Mouse (Mus musculus) MEL (cell line): ENCODE results near the gene Fbxl22. TPM values are rescaled to one million over a fixed set of nuclear protein-coding genes. Genes with fewer than 3 reads are reported as not detected.

Source experiments
- DNase-seq: peaks from one replicate; pipeline ENCODE4 v3.0.0; 2011; ENCODE audit warnings: low read depth, low spot score
- H3K27ac ChIP-seq: 2 replicates; pipeline ENCODE4 v1.5.1; 2012; ENCODE audit warnings: low read depth, mild to moderate bottlenecking, control low read depth, low read length, moderate library complexity; ENCODE audit not compliant: control insufficient read depth
- H3K27me3 ChIP-seq, 2 experiments: fragments of 150-350 bp in 1 of 2; sonication (generic) in 1 of 2; 2 replicates each; pipeline ENCODE4 v1.6.1; 2012; ENCODE audit warnings: low read length in 2 of 2, mild to moderate bottlenecking in 2 of 2, improper control_type of control experiment in 1 of 2, moderate library complexity in 1 of 2; ENCODE audit not compliant: insufficient read depth in 2 of 2, control insufficient read depth in 1 of 2
- H3K36me3 ChIP-seq, 2 experiments: 2 replicates each; pipeline ENCODE4 v1.6.1; 2012 to 2014; ENCODE audit warnings: low read length in 2 of 2, improper control_type of control experiment in 1 of 2, inconsistent platforms in 1 of 2, mild to moderate bottlenecking in 1 of 2; ENCODE audit not compliant: insufficient read depth in 2 of 2, control insufficient read depth in 1 of 2
- H3K4me1 ChIP-seq, 2 experiments: fragments of 150-350 bp in 1 of 2; sonication (generic) in 1 of 2; 2 replicates each; pipeline ENCODE4 v1.6.1; 2012; ENCODE audit warnings: low read length in 2 of 2, improper control_type of control experiment in 1 of 2, mild to moderate bottlenecking in 1 of 2; ENCODE audit not compliant: insufficient read depth in 2 of 2, control insufficient read depth in 1 of 2
- H3K4me3 ChIP-seq, 2 experiments: fragments of 150-350 bp in 1 of 2; sonication (generic) in 1 of 2; 2 replicates each; pipeline ENCODE4 v1.5.1; 2012; ENCODE audit warnings: low read depth in 2 of 2, low read length in 2 of 2, mild to moderate bottlenecking in 2 of 2, moderate library complexity in 2 of 2, control low read depth in 1 of 2, improper control_type of control experiment in 1 of 2; ENCODE audit not compliant: control insufficient read depth in 1 of 2, insufficient read depth in 1 of 2
- H3K79me2 ChIP-seq: 2 replicates; pipeline ENCODE4 v1.6.1; 2012; ENCODE audit warnings: mild to moderate bottlenecking, low read length, moderate library complexity; ENCODE audit not compliant: control insufficient read depth, poor library complexity, insufficient read depth
- H3K9ac ChIP-seq: 2 replicates; pipeline ENCODE4 v1.6.1; 2012; ENCODE audit warnings: low read depth, mild to moderate bottlenecking, control low read depth, low read length, moderate library complexity; ENCODE audit not compliant: control insufficient read depth, poor library complexity, severe bottlenecking
- H3K9me3 ChIP-seq: fragments of 150-350 bp; sonication (generic); replicated peaks from 2 replicates; pipeline ENCODE4 v1.6.1; 2012; ENCODE audit warnings: mild to moderate bottlenecking, low read length, improper control_type of control experiment, moderate library complexity; ENCODE audit not compliant: insufficient read depth
- BHLHE40 ChIP-seq: IDR thresholded peaks from 2 replicates; pipeline ENCODE4 v1.6.1; 2012; ENCODE audit warnings: low read depth, mild to moderate bottlenecking, inconsistent platforms, low read length, improper control_type of control experiment, borderline replicate concordance
- CHD1 ChIP-seq: IDR thresholded peaks from 2 replicates; pipeline ENCODE4 v1.6.1; 2012; ENCODE audit warnings: low read depth, mild to moderate bottlenecking, inconsistent platforms, low read length, improper control_type of control experiment
- CHD2 ChIP-seq: IDR thresholded peaks from 2 replicates; pipeline ENCODE4 v1.6.1; 2011; ENCODE audit warnings: low read length, improper control_type of control experiment
- CTCF ChIP-seq, 3 experiments: IDR thresholded peaks in 2 of 3; conservative IDR thresholded peaks in 1 of 3; 2 replicates each; pipeline ENCODE4 v1.5.1; 2011 to 2012; ENCODE audit warnings: low read length in 3 of 3, low read depth in 2 of 3, mild to moderate bottlenecking in 2 of 3, improper control_type of control experiment in 1 of 3, inconsistent platforms in 1 of 3, mixed read lengths in 1 of 3, moderate library complexity in 1 of 3; ENCODE audit not compliant: control insufficient read depth in 1 of 3, insufficient read depth in 1 of 3, poor library complexity in 1 of 3, severe bottlenecking in 1 of 3
- E2F4 ChIP-seq: IDR thresholded peaks from 2 replicates; pipeline ENCODE4 v1.6.1; 2011; ENCODE audit warnings: low read depth, low read length, improper control_type of control experiment, borderline replicate concordance
- ELF1 ChIP-seq: IDR thresholded peaks from 2 replicates; pipeline ENCODE4 v1.6.1; 2014; ENCODE audit warnings: low read depth, mild to moderate bottlenecking, inconsistent platforms, low read length, improper control_type of control experiment, moderate library complexity
- EP300 ChIP-seq, 2 experiments: IDR thresholded peaks; 2 replicates each; pipeline ENCODE4 v1.6.1; 2011; ENCODE audit warnings: improper control_type of control experiment in 2 of 2, low read length in 2 of 2, low read depth in 1 of 2, mild to moderate bottlenecking in 1 of 2
- ETS1 ChIP-seq: IDR thresholded peaks from 2 replicates; pipeline ENCODE4 v1.6.1; 2012; ENCODE audit warnings: low read depth, mild to moderate bottlenecking, inconsistent platforms, low read length, improper control_type of control experiment, moderate library complexity
- GATA1 ChIP-seq: IDR thresholded peaks from 2 replicates; pipeline ENCODE4 v1.6.1; 2011; ENCODE audit warnings: low read depth, low read length, improper control_type of control experiment
- HCFC1 ChIP-seq: IDR thresholded peaks from 2 replicates; pipeline ENCODE4 v1.6.1; 2012; ENCODE audit warnings: low read depth, mild to moderate bottlenecking, inconsistent platforms, low read length, improper control_type of control experiment, moderate library complexity
- JUND ChIP-seq: IDR thresholded peaks from 2 replicates; pipeline ENCODE4 v1.6.1; 2011; ENCODE audit warnings: low read depth, mild to moderate bottlenecking, improper control_type of control experiment, low read length
- KAT2A ChIP-seq: conservative IDR thresholded peaks from 2 replicates; pipeline ENCODE4 v1.6.1; 2012; ENCODE audit warnings: low read depth, low read length, improper control_type of control experiment, inconsistent platforms
- MAX ChIP-seq: IDR thresholded peaks from 2 replicates; pipeline ENCODE4 v1.6.1; 2011; ENCODE audit warnings: low read length, improper control_type of control experiment
- MXI1 ChIP-seq: IDR thresholded peaks from 2 replicates; pipeline ENCODE4 v1.6.1; 2011; ENCODE audit warnings: mild to moderate bottlenecking, low read depth, low read length, improper control_type of control experiment
- MYB ChIP-seq: IDR thresholded peaks from 2 replicates; pipeline ENCODE4 v1.6.1; 2011; ENCODE audit warnings: mild to moderate bottlenecking, low read depth, low read length, improper control_type of control experiment
- MYC ChIP-seq: IDR thresholded peaks from 2 replicates; pipeline ENCODE4 v1.6.1; 2011; ENCODE audit warnings: low read depth, mild to moderate bottlenecking, low read length, improper control_type of control experiment, moderate library complexity
- NELFE ChIP-seq: IDR thresholded peaks from 2 replicates; pipeline ENCODE4 v1.6.1; 2011; ENCODE audit warnings: low read depth, low read length, improper control_type of control experiment
- POLR2AphosphoS2 ChIP-seq: IDR thresholded peaks from 2 replicates; pipeline ENCODE4 v1.6.1; 2011; ENCODE audit warnings: low read length, improper control_type of control experiment
- POLR2AphosphoS5 ChIP-seq: IDR thresholded peaks from 2 replicates; pipeline ENCODE4 v1.6.1; 2012; ENCODE audit warnings: low read depth, borderline replicate concordance, mild to moderate bottlenecking, inconsistent platforms, low read length, moderate library complexity, mixed read lengths
- RAD21 ChIP-seq: IDR thresholded peaks from 2 replicates; pipeline ENCODE4 v1.6.1; 2011; ENCODE audit warnings: mild to moderate bottlenecking, low read depth, low read length, improper control_type of control experiment
- SMC3 ChIP-seq: IDR thresholded peaks from 2 replicates; pipeline ENCODE4 v1.6.1; 2011; ENCODE audit warnings: low read depth, low read length, improper control_type of control experiment
- TAL1 ChIP-seq: IDR thresholded peaks from 2 replicates; pipeline ENCODE4 v1.6.1; 2012; ENCODE audit warnings: mild to moderate bottlenecking, inconsistent platforms, low read length, moderate library complexity, mixed read lengths
- TBP ChIP-seq: IDR thresholded peaks from 2 replicates; pipeline ENCODE4 v1.8.0; 2011; ENCODE audit warnings: low read depth, low read length, improper control_type of control experiment
- UBTF ChIP-seq: IDR thresholded peaks from 2 replicates; pipeline ENCODE4 v1.6.1; 2012; ENCODE audit warnings: low read depth, mild to moderate bottlenecking, inconsistent platforms, low read length, improper control_type of control experiment, moderate library complexity, borderline replicate concordance; ENCODE audit not compliant: insufficient read depth
- USF2 ChIP-seq, 2 experiments: IDR thresholded peaks; 2 replicates each; pipeline ENCODE4 v1.6.1; 2011 to 2012; ENCODE audit warnings: improper control_type of control experiment in 2 of 2, low read length in 2 of 2, borderline replicate concordance in 1 of 2, inconsistent platforms in 1 of 2, low read depth in 1 of 2, mild to moderate bottlenecking in 1 of 2; ENCODE audit not compliant: insufficient read depth in 1 of 2
- ZC3H11A ChIP-seq: IDR thresholded peaks from 2 replicates; pipeline ENCODE4 v1.6.1; 2012; ENCODE audit warnings: low read depth, mild to moderate bottlenecking, inconsistent platforms, low read length, improper control_type of control experiment
- ZKSCAN1 ChIP-seq: IDR thresholded peaks from 2 replicates; pipeline ENCODE4 v1.6.1; 2012; ENCODE audit warnings: low read depth, mild to moderate bottlenecking, inconsistent platforms, low read length, improper control_type of control experiment, moderate library complexity
- ZMIZ1 ChIP-seq: IDR thresholded peaks from 2 replicates; pipeline ENCODE4 v1.6.1; 2012; ENCODE audit warnings: low read depth, mild to moderate bottlenecking, inconsistent platforms, low read length, improper control_type of control experiment, moderate library complexity
- ZNF384 ChIP-seq: IDR thresholded peaks from 2 replicates; pipeline ENCODE4 v1.6.1; 2012; ENCODE audit warnings: low read depth, mild to moderate bottlenecking, inconsistent platforms, low read length, improper control_type of control experiment
- polyA plus RNA-seq, 2 experiments: library from polyadenylated mRNA; stranded (reverse) in 1 of 2; unstranded in 1 of 2; fragments of >175 nt in 1 of 2; fragments of >200 nt in 1 of 2; gene quantifications; 2 replicates each; pipeline versions ENCODE4 v1.2.1 to v1.2.4; 2012; ENCODE audit warnings: low replicate concordance in 2 of 2, low read depth in 1 of 2; ENCODE audit not compliant: insufficient read length in 2 of 2, insufficient read depth in 1 of 2, missing spikeins in 1 of 2
- total RNA-seq: library from RNA; depleted of rRNA; stranded (reverse); fragments of 300-350 nt; gene quantifications from 2 replicates; pipeline ENCODE4 v1.2.3, GENCODE M21; 2012

Gene Fbxl22
- total and polyA plus RNA-seq, 3 experiments = 0.35 to 0.47 TPM; not detected in 1

- Histone ChIP-seq H3K27me3 (no peaks in the 10 kb centered on the region), H3K9ac (no peak overlapping the region), H3K79me2 (no peaks in the 10 kb centered on the region), H3K27ac (peak overlapping the region; percentile 62), H3K4me1 (peaks cover 26 to 38% of the 10 kb centered on the region in 2 experiments), H3K36me3 (peaks cover 18 to 43% of the 10 kb centered on the region in 2 experiments), H3K4me3 (no peak overlapping the region), H3K9me3 (no peaks in the 10 kb centered on the region)
- DNase-seq = no peak
- TF ChIP-seq CTCF (IDR thresholded peaks at IDR 0.05 in 2 of 3, conservative IDR thresholded peaks at IDR 0.05 in 1 of 3; ENCODE audit: control insufficient read depth in 1 of 3, insufficient read depth in 1 of 3, low read depth in 2 of 3, low read length in 3 of 3, poor library complexity in 1 of 3, severe bottlenecking in 1 of 3) = no peak
- no peak for TF ChIP-seq E2F4
- TF ChIP-seq POLR2AphosphoS2 = no peak
- no peak for TF ChIP-seq ZNF384
- no peak for TF ChIP-seq CHD1
- no peak for TF ChIP-seq MAX
- TF ChIP-seq EP300 (IDR thresholded peaks at IDR 0.05; ENCODE audit: low read depth in 1 of 2, low read length in 2 of 2) = no peak
- no peak for TF ChIP-seq CHD2
- TF ChIP-seq RAD21 = no peak
- TF ChIP-seq MXI1 = no peak
- no peak for TF ChIP-seq NELFE
- no peak for TF ChIP-seq POLR2AphosphoS5
Observed at GRCm38 (mm10) chr9:66504518-66504917, 9.9 kb downstream of the Fbxl22 start.

- Histone ChIP-seq H3K27ac (peak overlapping the region; percentile 89), H3K9ac (peak overlapping the region; percentile 11), H3K27me3 (no peaks in the 10 kb centered on the region), H3K36me3 (peaks cover 18 to 43% of the 10 kb centered on the region in 2 experiments), H3K79me2 (no peaks in the 10 kb centered on the region), H3K4me1 (peaks cover 26 to 38% of the 10 kb centered on the region in 2 experiments), H3K9me3 (no peaks in the 10 kb centered on the region), H3K4me3 (no peak overlapping the region)
- peak; percentile 92 for DNase-seq
- no peak for TF ChIP-seq ELF1
- no peak for TF ChIP-seq KAT2A
- TF ChIP-seq USF2 (IDR thresholded peaks at IDR 0.05; ENCODE audit: borderline replicate concordance in 1 of 2, insufficient read depth in 1 of 2, low read depth in 1 of 2, low read length in 2 of 2) = no peak
- TF ChIP-seq CHD1 = no peak
- TF ChIP-seq MXI1 = peak; percentile 61; the same call in 1 of the 2 replicates
- TF ChIP-seq BHLHE40 = peak; percentile 52; the same call in 1 of the 2 replicates
- no peak for TF ChIP-seq UBTF
- peak; percentile 56 for TF ChIP-seq SMC3
- peak; percentile 88 for TF ChIP-seq TBP
- TF ChIP-seq HCFC1 = 0 out of 2 replicates have a peak, but pooled peaks have one; percentile 46
- peak; percentile 38 to 90 (median 77) for TF ChIP-seq CTCF (IDR thresholded peaks at IDR 0.05 in 2 of 3, conservative IDR thresholded peaks at IDR 0.05 in 1 of 3; ENCODE audit: control insufficient read depth in 1 of 3, insufficient read depth in 1 of 3, low read depth in 2 of 3, low read length in 3 of 3, poor library complexity in 1 of 3, severe bottlenecking in 1 of 3)
- 0 out of 2 replicates have a peak, but pooled peaks have one; percentile 19 for TF ChIP-seq ZC3H11A
- no peak for TF ChIP-seq NELFE
- TF ChIP-seq MYC = peak; percentile 66; the same call in 1 of the 2 replicates
- no peak for TF ChIP-seq TAL1
- no peak for TF ChIP-seq POLR2AphosphoS2
- peak; percentile 90 for TF ChIP-seq ZMIZ1
- peak; percentile 40 for TF ChIP-seq RAD21
- TF ChIP-seq JUND = 0 out of 2 replicates have a peak, but pooled peaks have one; percentile 8
- no peak for TF ChIP-seq MYB
- no peak for TF ChIP-seq ZKSCAN1
- no peak for TF ChIP-seq POLR2AphosphoS5
- TF ChIP-seq ETS1 = peak; percentile 75
- peak; percentile 85 to 86 for TF ChIP-seq EP300 (IDR thresholded peaks at IDR 0.05; ENCODE audit: low read depth in 1 of 2, low read length in 2 of 2)
- peak; percentile 71 for TF ChIP-seq GATA1
- no peak for TF ChIP-seq ZNF384
Observed at GRCm38 (mm10) chr9:66503879-66504411, 10.4 kb downstream of the Fbxl22 start.
